9 mouse cellular contexts compared by ENCODE assay signal in the genomic region with DNA sequence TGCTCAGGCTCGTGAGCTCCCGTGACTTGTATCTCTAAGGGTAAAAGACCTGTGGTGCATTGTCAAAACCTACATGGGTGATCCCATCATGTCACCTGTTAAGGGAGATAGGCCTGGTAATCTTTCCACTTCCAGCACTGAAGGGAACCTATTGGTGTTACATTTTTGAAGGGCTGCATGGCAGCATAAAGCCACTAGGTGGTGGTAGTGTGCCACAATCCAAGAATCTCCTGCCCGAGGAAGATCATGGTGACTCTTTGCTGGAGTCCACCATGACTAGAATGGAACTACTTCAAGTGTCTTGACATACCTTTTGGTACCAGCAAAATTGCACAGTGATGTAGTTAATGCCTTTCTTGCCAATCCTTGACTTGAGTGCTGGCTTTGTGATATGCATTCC. TPM values are rescaled to one million over a fixed set of nuclear protein-coding genes. Genes with fewer than 3 reads are reported as not detected.
A peak's percentile ranks its signal among the peaks of the same experiment; 100 is the strongest.
DNase-seq lines count a peak whose midpoint lies in the region; ATAC-seq lines count a peak whose summit lies in the region.
"Had no signal": no experiment of that assay in that cellular context is flagged by ENCODE, and none has a peak within 500 bp of the region (broad histone marks: within the 10 kb centered on the region; RNA-seq: fewer than 3 reads in every experiment).

No protein-coding gene starts in this region.

- no peak overlapping the region for H3K4me3 ChIP-seq in kidney, embryonic 15.5 days (replicated peaks)
- H3K4me3 ChIP-seq: midbrain, embryonic 12.5 days had no signal

- no peaks in the 10 kb centered on the region for H3K36me3 ChIP-seq in kidney, embryonic 15.5 days
- H3K36me3 ChIP-seq: midbrain, embryonic 12.5 days had no signal

- H3K9me3 ChIP-seq in kidney, embryonic 15.5 days (replicated peaks): no peaks in the 10 kb centered on the region
- H3K9me3 ChIP-seq: midbrain, embryonic 12.5 days had no signal

- H3K27ac ChIP-seq in kidney, embryonic 15.5 days: no peak overlapping the region
- H3K27ac ChIP-seq: midbrain, embryonic 12.5 days had no signal

- WGBS in kidney, embryonic 15.5 days: 39% methylated on average over 3 of the region's 3 CpGs

- no peak for ATAC-seq in kidney, embryonic 15.5 days (replicated peaks; ENCODE audit: low FRiP score)
- peak; percentile 86 for ATAC-seq in granulocyte monocyte progenitor cell, adult 5-6 weeks (replicated peaks; ENCODE audit: poor library complexity, severe bottlenecking)

- no peaks in the 10 kb centered on the region for H3K27me3 ChIP-seq in kidney, embryonic 15.5 days
- H3K27me3 ChIP-seq: midbrain, embryonic 12.5 days had no signal

- DNase-seq in kidney, adult 18-20 months: peak; percentile 66
- peak; percentile 68 for DNase-seq in NIH3T3 (ENCODE audit: low read depth)
- peak; percentile 65 for DNase-seq in cerebellum, adult 9-10 months
- DNase-seq in layer of hippocampus, postnatal 25 days (ENCODE audit: extremely low spot score in 1 of 2, low spot score in 1 of 2): peak; percentile 30 to 65
- peak; percentile 70 for DNase-seq in mesoderm, embryonic 11.5 days (ENCODE audit: low read depth, low spot score)
- DNase-seq in thymus, adult 18-20 months: peak; percentile 31

- H3K9ac ChIP-seq in kidney, embryonic 15.5 days: no peak overlapping the region
- H3K9ac ChIP-seq: midbrain, embryonic 12.5 days had no signal

- H3K4me1 ChIP-seq in kidney, embryonic 15.5 days: no peaks in the 10 kb centered on the region

- no peak overlapping the region for H3K4me2 ChIP-seq in kidney, embryonic 15.5 days
- H3K4me2 ChIP-seq: midbrain, embryonic 12.5 days had no signal

RNA-seq across cellular contexts. Expression of a gene that starts 39.9 kb away (rescaled TPM):
- polyA plus RNA-seq in kidney, embryonic 15.5 days (2015; fragmentation: Nextera tagmentation; extraction: Ambion mirVana): 21.3 and 23.4 TPM in 2 replicates
- total RNA-seq in granulocyte monocyte progenitor cell, adult 5-6 weeks (2014; fragmentation: Nextera tagmentation): 27.2 and 27.5 TPM in 2 replicates
- 16.4 and 27.1 TPM in 2 replicates for total RNA-seq in granulocyte monocyte progenitor cell, adult 5-6 weeks (2017)
- total RNA-seq in layer of hippocampus, postnatal 25 days (2021): 10 to 100 TPM in 1 of 2 experiments, 1 to 10 TPM in 1; 9.8 to 10.9 TPM
